Mouse (Mus musculus) kidney, adult 2 months (tissue): Measurements from ENCODE around the gene Ninj2.

Source experiments
- CTCF ChIP-seq: fragments of 200-500 bp; conservative IDR thresholded peaks from 2 replicates; pipeline ENCODE4 v1.5.1; 2011; ENCODE audit warnings: low read depth, mild to moderate bottlenecking, control low read depth, low read length, moderate library complexity, mixed read lengths; ENCODE audit not compliant: insufficient read depth, insufficient read length
- POLR2A ChIP-seq: fragments of 200-500 bp; IDR thresholded peaks from one replicate; pipeline ENCODE4 v1.6.1; 2011; ENCODE audit warnings: low read depth, low read length, control low read depth

DNA sequence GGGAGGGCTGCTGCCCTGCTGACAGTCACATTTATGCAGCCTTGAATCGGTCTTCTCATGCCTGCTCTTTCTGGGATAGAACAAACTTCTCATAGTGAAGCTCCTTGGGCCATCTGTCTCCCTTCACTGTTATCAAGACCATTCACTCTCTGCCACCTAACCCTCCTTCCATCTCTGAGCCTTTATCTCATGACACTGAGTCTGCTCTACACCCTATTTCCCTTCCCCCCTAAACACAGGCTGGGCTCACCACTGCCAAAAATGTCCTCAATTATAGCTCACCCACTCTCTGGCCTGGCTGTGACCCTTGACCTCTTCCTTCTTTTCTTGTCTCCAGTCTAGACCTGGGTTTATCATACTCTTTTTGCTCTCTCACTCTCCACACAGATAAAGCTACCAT, 123.6 kb downstream of the Ninj2 start:
- TF ChIP-seq CTCF: no peak
- TF ChIP-seq POLR2A: no peak
